Mouse (Mus musculus) induced T-regulatory cell, adult 2 months (primary cell): Measurements from ENCODE around the gene Arhgap42.

Experiments used
- DNase-seq: peaks from one replicate; pipeline ENCODE4 v3.0.0-alpha.2; 2012; ENCODE audit warnings: low read depth

The Arhgap42 gene

DNA sequence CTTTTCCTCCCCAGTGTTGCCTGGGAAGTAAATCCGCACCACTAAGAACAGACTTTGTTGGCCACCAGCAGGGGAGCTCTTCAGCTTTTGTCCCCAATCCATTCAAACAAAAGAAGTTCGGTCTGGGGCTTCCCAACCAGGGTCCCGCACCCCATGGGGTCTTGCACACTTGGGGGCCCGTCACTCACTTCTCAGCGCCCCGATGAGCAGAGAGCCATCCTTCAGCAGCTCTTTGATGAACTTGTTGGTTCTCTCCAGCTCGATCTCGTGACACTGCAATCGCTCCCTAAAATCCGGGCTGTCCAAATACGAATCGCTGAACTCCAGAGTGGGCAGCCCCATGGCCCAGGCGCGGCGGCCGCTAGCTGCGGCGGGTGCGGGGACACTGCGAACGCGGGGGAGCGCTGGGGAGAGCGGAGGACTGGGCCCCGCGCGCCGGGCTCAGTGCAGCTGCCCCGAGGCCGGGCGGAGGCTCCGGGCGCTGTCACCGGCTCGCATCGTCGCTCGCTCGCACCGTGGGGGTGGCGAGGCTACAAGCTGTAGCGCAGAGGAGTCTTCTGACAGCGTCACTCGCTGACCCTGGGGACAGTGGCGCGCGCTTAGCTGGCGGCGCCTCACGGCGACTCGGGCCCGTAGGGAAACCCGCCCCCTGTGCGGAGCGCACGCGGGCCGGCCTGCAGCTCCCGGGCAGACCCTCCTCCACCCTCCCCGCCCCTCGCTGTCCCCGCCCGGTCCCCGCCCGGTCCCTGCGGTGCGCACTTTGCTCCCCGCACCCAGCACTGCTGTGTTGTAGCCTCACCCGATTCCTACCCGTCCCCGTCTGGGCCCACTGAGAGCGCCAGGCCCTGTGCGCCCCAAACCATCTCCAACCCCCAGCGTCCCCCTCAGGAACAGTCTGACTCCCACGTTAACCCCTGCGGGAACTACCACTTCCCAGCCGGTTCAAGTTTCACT is at the start of gene Arhgap42:
Gene Arhgap42, minus strand, starts transcription at position 664 of the 954 bp plus-strand sequence.
- DNase-seq: no peak

DNA sequence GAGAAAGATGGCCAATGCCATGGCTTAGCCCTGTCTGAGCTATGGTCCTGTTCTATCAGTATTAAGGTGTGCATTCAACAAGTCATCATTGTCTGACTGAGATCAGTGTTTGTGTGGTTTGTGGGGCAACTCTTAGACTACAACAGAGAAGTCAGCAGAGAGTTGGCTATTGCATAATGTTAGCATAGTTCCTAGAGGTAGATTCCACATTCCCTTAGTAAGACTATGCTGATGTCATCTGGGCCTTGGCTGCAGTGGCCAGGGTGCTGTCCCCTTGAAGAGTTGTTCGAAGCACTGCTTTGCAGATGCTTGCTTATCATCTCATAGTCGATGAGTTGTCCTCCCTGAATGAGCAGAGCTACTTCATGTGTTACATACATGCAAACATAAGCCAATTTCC is 49.2 kb upstream of the Arhgap42 start:
- DNase-seq: no peak

DNA sequence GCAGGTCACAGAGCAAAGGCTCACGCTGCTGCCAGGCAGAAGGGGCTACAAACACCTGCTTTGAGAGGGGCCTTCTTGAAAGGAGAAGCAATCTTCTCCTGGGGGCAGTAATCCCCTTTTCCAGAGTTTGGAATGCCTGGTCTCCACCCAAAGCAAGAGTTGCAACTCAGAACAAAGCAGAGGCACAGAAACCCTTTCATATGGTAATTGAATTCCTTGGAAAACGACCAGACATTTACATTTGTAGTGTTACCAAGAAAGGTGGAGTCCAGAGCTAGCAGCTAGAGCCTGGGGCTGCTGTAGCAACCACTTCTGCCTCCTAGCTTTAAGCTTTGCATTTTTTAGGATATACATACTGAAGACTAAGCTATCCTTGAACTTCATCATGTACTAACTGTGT is 30.4 kb upstream of the Arhgap42 start:
- DNase-seq: no peak

DNA sequence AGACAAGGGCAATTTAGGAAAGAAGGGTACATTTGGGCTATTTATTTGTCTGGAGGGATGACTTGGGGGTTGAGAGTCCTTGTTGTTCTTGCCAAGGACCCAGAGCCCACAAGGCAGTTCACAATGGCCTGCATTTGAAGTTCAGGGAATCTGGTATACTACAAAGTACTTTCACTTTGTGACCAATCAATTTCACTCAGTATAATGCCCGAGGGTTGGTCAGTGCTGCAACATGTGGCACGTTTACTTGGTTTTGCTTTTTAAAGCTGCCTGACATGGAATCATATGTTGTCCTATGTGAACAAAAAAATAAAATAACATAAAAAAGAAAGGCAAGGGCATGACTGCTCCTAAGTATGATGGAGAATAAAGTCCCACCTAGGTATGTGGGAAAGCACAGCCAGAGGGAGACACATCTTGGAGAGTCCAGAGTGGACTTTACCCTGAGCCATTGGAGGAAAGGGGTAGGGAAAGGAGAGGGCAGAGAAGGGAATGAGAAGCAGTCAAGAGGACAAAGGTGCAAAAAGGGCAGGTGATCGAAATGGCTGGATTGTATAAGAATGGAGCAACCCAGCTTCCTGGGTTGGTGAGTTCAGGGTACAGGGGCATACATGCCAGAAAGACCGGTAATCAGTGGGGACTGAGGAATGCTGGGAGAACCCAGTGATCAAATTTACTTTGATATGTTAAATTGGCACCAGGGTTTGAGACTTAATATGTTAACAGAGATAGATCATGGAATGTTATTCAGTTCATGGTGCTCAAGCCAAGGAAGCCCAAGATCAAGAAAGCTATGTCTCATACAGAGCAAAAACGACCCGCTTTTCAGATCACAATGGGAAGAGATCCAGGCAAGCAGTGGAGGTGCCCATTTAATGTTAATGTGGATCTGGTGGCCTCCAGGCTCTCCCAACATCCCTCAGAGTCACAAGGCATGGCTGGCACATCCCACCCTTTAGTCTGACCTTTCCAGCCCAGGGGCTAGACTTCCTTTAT is 29.0 kb upstream of the Arhgap42 start:
- DNase-seq: no peak

DNA sequence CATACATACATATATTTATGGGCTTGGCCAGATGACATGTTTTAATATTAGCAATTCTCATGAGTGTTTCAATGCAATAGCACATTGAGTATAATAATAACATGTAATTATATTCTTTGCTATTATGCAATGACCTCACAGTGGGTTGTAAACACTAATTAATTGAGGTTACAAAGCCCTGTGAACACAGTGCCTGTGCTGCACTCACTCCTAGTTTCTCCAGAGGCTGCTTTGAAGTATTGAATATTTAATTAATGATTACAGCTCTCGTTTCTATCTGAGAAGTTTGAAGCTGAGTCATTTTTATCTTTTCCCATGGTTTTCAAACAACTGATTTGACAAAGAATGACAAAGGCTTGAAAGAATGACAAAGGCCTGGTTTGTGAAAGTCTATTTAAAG is 24.6 kb upstream of the Arhgap42 start:
- DNase-seq: no peak

DNA sequence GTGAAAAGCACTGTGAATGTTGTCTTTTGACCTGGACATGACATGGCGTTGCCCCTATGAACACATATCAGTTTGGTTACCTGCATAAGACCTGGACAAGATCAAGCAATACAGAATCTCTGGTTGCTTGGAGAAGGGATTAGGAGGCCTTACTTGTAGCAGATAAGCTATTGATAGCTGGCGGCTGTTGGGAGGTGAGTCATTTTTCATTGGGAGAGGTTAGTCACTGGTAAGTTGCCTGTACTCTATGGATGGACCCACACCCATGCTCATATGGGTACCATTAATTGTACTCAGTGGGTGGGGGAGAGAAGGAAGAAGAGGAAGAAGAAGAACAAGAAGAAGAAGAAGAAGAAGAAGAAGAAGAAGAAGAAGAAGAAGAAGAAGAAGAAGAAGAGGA is 23.6 kb upstream of the Arhgap42 start:
- no peak for DNase-seq

DNA sequence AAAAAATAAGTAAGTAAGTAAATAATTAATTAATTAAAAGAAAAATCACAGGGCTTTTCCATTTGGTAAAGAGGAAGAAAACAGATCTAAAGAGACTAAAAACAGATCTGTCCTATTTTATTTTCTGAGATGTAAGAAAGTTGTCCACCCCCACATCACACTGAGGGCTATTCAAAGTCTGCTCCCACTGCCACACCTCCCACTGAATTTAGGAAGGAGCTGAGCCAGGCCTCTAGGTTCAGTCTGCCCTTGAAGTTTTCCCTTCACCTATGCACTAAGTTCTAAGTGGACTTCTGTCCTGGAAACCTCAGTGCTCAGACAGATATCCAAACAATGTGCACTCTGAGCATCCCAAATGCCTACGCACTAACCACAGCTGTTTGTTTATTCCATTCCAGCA is 15.9 kb upstream of the Arhgap42 start:
- no peak for DNase-seq

DNA sequence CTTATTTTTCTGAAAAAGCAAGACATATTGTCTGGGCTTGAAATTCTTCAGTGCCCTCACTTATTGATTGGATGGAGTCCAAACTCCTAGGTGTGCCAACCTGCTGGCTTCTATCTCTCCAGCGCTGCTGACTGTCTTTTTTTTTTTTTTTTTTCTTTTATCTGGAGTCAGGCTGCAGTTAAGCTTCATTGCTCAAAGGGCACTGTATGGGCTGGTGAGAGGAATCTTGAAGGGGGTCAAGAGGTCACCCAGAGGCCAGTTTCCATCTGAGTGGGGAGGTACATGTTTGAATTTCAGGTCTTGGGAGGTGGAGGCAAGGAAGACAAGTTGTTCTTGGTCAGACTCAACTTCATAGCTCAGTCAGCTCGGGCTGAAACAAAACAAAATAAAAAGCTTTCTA is 9.6 kb upstream of the Arhgap42 start:
- no peak for DNase-seq

DNA sequence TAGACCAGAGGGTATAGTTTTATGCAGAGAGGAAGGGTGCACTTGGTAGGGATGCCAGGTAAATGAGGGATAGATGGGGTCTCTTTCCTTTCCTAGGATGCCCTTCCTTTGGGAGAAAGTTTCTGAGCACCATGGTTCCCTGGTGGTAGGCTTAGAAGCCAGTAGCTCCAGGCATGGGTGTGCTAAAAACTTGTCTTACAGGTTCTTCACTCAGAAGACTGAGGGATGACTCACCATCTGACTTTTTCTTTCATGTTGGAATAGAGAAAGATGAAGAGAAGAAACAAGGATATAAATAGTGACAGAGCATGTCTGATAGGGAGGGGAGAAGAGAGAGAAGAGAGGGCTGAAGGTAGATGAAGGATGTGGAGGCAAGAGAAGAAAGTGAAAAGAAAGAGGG is 7.1 kb upstream of the Arhgap42 start:
- no peak for DNase-seq

DNA sequence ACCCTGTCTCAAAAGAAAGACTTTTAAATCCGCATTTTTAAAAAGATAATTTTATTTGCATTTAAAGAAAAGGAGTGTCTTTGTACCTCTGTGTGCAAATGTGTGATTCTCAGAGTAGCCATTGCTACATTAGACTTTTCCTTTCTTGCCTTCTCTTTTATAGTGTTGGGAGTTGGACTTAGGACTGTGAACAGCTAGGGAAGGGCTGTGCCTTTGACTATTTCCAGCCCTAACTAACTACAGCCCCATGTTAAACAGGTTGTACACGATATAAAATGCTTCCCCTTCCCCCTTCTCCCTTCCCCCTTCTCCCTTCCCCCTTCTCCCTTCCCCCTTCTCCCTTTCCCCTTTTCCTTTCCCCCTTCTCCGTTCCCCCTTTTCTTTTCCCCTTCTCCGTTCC is 4.9 kb upstream of the Arhgap42 start:
- no peak for DNase-seq

DNA sequence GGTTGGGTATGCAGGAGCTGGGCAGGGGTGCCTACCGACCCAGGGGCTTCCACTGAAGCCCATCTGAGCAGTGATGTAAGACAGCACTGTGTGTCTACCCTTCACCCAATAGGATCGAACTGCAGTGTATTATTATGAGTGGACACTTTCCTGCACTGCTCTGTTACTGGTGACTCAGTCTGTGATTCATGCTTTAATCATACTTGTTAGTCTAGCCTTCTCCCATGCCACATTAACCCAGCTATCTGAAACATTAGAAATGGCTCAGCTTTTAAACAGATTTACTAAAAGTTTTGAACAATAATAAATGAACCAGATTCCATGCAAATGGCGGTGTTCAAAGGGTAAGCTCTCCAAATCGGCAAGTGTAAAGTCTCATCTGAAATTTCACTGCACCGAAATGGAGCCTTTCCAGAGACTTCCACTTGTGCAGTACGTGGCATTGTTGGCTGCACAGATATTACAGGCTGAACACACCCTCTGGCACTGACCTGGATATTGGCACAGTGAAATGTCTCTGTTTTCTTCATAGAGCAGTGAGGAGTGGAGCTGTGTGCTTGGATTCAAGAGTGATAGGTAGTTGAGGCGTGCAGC is 2.4 kb upstream of the Arhgap42 start:
- no peak for DNase-seq

DNA sequence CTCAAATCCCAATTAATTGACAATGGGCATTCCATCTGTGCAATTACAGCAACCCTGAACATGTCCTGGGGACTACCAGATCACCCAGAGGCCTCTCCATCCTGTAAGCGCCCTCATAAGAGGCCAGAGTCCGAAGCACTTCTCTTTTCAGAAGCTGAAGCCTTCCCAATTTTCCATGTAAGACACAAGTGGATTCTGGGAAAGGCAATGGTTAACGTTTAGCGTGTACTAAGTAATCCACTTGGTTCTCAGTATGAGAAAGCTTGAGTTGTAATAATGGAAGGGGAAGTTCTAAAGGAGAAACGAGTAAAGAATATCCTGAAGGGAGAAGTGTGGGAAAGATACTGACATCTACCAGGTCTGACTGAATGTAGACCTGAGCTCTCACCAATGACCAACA is 1.4 kb downstream of the Arhgap42 start:
- no peak for DNase-seq

DNA sequence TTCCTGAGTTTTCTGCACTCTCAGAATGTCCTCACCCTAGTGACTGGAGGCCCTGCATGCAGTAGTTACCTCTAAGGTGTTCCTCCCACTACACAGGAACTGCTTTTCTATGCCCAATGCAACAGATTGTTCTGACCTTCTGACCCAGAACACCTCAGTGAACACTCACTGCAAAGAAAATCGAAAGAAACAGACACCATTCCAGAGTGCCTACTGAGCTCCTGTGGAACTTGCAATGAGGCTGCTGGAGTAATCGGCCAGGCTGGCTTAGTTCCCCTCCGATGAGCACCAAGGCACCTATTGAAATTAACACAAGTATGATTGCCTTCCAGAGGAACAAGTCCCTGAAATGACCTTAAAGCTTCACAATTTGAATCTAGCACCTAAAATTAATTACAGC is 9.2 kb downstream of the Arhgap42 start:
- DNase-seq: no peak

DNA sequence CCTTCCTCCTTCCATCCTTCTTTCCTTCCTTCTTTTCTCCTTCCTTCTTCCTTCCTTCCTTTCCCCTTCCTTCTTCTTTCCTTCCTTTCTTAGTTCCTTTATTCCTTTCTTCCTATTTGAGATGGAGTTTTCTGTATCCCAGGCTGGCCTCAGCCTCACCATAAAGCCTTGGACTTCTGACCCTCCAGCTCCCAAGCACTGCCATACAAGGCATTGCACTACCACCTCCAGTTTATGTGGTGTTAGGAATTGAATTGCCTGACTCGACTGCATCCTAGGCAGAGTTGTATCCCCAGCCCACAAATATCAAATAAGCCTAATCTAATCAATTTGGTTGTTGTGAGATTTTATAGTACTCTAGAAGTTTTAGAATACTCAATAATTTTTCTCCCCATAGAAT is 14.1 kb downstream of the Arhgap42 start:
- DNase-seq: no peak

DNA sequence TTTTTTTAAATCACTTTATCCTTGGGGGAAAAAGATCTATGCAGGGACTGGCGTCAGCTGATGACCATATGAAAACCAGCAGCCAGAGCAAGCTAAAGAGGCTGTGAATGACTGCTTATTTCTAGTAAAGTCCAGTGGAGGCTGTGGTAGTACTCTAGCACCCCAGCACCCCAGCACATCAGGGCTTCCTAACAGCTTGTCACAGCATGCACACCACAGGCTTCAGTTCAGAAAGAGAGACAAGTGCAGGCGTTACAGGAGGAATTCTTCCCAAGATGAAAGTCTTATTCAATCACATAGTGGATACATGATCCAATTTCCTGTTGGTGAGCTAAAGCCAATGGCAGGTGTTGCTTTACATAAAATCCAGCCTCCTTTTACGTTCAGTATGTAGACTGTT is 15.5 kb downstream of the Arhgap42 start:
- DNase-seq: no peak

DNA sequence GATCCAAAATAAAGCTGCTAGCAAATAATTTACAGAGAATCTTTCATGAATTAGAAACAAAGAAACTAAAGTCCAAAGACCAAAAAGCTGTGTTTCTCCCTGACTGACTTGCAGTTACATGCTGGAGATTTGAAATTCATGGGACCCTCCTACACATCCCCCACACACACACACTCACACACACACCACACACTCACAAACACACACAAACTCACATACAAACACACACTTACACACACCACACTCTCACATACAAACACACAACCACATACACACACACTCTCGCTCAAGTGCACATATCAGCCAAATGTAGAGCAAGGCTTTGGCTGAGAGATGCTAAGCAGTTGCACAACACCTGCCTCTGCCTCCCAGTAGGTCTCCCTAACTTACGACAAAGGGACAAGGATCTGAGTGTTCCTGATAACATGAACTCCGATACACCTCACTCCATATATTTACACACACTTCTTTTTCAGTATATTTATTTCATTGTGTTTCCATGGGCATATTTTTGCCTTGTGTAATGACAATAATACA is 16.9 kb downstream of the Arhgap42 start:
- no peak for DNase-seq

DNA sequence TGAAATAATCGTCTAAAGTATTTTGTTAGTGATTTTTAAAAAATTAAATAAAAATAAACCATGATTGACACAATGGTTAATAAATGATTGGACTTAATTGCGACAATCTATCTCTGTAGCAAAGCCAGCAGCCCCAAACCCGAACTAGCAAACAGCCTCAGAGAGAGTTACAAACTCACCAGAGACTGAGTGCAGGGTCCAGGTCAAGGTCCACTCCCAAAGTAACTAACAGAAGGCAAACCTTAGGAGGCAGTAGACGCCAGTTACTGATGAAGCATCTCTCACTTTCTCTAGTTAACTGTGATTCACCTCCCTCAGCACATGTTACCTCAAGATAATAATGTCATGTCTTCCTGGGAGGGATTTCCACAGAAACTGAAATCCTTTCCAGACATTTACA is 17.7 kb downstream of the Arhgap42 start:
- no peak for DNase-seq

DNA sequence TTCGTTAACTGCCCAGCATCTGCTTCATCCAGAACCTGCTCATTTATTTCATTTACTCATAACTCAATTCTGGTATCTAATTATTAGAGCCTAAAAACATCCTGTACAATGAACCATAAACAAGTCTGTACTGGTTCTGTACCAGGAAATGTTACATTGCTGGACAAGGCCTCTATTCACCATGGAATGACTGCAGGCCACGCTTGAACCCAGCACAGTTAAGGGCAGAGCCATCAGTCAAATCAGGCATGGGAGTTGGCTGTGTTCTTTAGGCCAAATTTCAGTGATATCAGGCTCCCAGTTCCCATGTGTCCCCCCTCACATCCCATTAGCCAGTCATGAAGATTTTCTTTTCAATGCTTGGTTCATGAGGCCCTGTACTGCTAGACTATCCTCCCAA is 20.6 kb downstream of the Arhgap42 start:
- no peak for DNase-seq

DNA sequence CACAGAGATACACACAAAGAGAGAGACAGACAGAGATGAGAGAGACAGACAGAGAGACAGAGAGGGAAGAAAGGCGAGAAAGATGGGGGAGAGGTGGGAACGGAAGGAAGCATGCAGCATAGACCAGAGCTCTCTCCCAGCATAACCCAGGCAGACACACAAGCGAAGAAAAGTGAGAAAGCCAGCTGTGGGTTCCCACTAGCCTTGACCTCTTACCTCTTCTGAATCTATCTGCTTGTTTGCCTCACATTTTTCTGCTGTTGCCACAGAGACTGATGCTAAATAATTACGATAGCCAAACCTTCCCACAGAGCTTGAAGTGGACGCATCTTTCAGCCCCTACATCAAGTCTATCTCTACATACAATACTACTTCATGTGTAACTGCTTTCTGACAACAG is 24.1 kb downstream of the Arhgap42 start:
- no peak for DNase-seq

DNA sequence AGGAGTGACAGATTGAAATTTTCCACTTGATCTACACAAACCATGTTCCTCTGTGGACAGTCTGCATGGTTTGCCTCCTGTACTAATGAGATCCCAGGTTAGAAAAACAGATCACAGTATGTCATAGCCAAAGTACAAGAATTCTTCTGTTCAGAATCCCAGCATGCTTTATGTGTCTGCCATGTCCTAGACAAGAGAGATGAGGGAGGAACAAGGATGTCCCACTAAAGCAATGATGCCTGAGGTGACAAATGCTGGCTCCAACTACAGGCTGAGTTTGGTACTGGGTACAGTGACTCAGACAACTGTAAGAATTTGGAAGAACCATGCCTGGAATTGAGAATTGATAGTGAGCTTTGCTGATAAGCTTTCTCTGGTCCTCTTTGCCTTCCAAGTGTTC is 24.6 kb downstream of the Arhgap42 start:
- no peak for DNase-seq

DNA sequence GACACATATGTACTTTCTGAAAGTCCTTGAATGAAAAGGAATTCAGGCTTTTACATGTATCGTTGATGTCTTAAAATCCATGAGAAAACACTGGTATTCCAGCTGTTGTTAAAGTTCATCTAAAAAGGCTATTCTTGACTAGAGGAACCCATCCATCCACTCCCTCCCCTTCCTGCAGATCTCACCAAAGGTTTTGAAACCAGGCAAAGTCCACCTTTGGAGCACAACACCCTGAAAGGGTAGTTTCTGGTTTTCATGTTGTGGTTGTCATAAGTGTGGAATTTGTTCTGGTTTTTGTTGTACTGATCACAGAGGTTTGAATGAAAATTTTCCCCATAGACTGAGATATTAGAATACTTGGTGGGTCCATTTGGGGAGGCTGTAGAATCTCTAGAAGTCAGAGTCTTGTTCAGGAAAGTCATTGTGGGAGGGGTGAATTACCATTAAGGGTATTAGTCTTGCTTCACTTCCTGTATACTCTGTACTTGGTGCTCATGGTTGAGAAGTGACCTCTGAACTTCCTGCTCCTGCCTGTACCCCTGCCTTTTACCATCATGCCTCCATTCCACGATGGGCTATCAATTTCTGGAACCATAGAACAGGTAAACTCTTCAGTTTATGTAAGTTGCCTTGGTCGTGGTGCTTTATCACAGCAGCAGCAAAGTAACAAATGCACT is 27.4 kb downstream of the Arhgap42 start:
- no peak for DNase-seq

DNA sequence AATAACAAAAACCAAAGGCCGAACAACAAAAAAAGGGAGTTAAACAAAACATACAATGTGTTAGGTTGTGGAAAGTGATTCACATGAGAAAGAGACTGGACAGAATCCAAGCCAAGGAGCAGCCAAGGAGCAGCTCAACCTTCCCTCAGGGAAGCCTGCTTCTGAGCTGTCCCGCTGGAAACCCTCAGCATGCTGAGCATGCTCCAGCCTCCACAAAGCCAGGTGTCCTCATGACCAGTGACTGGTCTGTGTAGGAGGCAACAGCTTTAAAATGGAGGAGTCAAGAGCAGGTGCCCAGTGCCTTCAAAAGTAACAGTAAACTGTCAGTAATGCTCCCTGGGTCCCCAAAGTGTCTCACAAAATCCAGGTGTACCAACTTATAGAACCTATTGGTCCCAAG is 28.4 kb downstream of the Arhgap42 start:
- no peak for DNase-seq
